Mouse (Mus musculus) forebrain, embryonic 16.5 days (tissue): ENCODE results near the gene 4921517D22Rik. TPM values are rescaled to one million over a fixed set of nuclear protein-coding genes. Genes with fewer than 3 reads are reported as not detected.
A peak's percentile ranks its signal among the peaks of the same experiment; 100 is the strongest.

Experiments used
- ATAC-seq: fragments of 200-750 bp; cut with Nextera tagmentation; 2 replicates; pipeline ENCODE4 v1.8.0; 2017; ENCODE audit warnings: mild to moderate bottlenecking, moderate library complexity
- H3K27ac ChIP-seq: fragments of 300-500 bp; sonication (generic); 2 replicates; pipeline ENCODE4 v1.5.1; 2014; ENCODE audit warnings: low read length, control low read depth
- H3K27me3 ChIP-seq: fragments of 300-500 bp; sonication (generic); replicated peaks from 2 replicates; pipeline ENCODE4 v1.6.1; 2014; ENCODE audit warnings: low read length; ENCODE audit not compliant: control insufficient read depth, insufficient read depth
- H3K36me3 ChIP-seq: fragments of 300-500 bp; sonication (generic); 2 replicates; pipeline ENCODE4 v1.6.1; 2014; ENCODE audit not compliant: control insufficient read depth, insufficient read depth
- H3K4me1 ChIP-seq: fragments of 300-500 bp; sonication (generic); replicated peaks from 2 replicates; pipeline ENCODE4 v1.6.1; 2014; ENCODE audit warnings: low read length; ENCODE audit not compliant: control insufficient read depth, insufficient read depth
- H3K4me2 ChIP-seq: fragments of 300-500 bp; sonication (generic); 2 replicates; pipeline ENCODE4 v1.6.1; 2014; ENCODE audit warnings: mild to moderate bottlenecking, low read length, control low read depth
- H3K4me3 ChIP-seq: fragments of 300-500 bp; sonication (generic); replicated peaks from 2 replicates; pipeline ENCODE4 v1.5.1; 2014; ENCODE audit warnings: mild to moderate bottlenecking, low read length, control low read depth
- H3K9ac ChIP-seq: fragments of 300-500 bp; sonication (generic); replicated peaks from 2 replicates; pipeline ENCODE4 v1.6.1; 2014; ENCODE audit warnings: low read depth, low read length, control low read depth
- H3K9me3 ChIP-seq: fragments of 300-500 bp; sonication (generic); 2 replicates; pipeline ENCODE4 v1.6.1; 2016; ENCODE audit warnings: low read length; ENCODE audit not compliant: control insufficient read depth
- WGBS: fragments of 180-500 bp; shearing (Covaris S2); extraction: QIAGEN DNeasy Blood & Tissue Kit; methylation state at CpG from one replicate; pipeline ENCODE4 v1.1.7; 2014; 5-methylcytosine and 5-hydroxymethylcytosine counted together
- polyA plus RNA-seq: library from polyadenylated mRNA; unstranded; fragments of >200 nt; fragmentation: Nextera tagmentation; extraction: Ambion mirVana; gene quantifications from 2 replicates; pipeline ENCODE4 v1.2.1, GENCODE M21; 2015

The 4921517D22Rik gene
- polyA plus RNA-seq, 1 experiment from 2014 or later, result not detected

DNA sequence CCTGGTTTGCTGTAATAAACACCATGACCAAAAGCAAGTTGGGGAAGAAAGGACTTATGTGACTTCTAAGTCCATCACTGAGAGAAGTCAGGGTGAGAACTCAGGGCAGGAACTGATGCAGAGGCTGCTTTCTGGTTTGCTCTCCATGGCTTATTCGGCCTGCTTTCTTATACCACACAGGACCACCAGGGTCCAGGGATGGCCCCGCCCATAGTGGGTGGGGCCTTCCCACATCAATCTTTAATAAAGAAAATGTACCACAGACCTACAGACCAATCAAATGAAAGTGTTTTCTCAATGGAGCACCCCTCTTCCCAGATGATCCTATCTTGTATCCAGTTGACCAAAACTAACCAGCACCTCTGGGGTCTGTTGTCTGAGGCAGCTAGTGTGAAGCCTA, 22.4 kb downstream of the 4921517D22Rik start:
- Histone ChIP-seq H3K9ac (no peak overlapping the region), H3K27ac (0 out of 2 replicates have a peak overlapping the region, but pooled peaks have one; percentile 5), H3K4me2 (no peak overlapping the region), H3K4me3 (no peak overlapping the region), H3K9me3 (no peaks in the 10 kb centered on the region), H3K27me3 (no peaks in the 10 kb centered on the region), H3K36me3 (no peaks in the 10 kb centered on the region), H3K4me1 (peaks cover 25% of the 10 kb centered on the region)
- ATAC-seq, result no peak
- 72% methylated on average over 2 of the region's 2 CpGs for WGBS

DNA sequence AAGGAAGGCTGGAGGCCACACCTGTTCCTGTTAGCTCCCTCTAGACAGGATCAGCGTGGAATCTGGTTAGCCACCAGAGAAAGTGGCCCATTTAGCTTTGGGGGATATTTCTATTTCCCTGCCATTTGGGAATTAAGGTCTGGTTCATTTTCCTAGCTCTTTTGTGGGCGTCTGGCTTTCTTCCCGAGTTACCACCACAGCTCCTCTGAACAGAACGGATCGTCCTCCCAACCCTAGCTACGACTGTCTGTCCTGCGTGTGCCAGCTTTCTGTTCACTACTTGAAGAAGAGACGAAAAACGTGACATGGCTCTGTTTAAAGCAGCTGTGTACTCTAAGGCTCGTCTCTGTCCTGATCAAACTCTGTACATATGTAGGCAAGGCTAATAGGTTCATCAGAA, 24.0 kb downstream of the 4921517D22Rik start:
- no peak overlapping the region for H3K4me2 ChIP-seq
- no peak for ATAC-seq
- H3K9ac ChIP-seq, result no peak overlapping the region
- H3K36me3 ChIP-seq, result no peaks in the 10 kb centered on the region
- no peaks in the 10 kb centered on the region for H3K27me3 ChIP-seq
- no peak overlapping the region for H3K4me3 ChIP-seq
- H3K27ac ChIP-seq, result no peak overlapping the region
- 77% methylated on average over 10 of the region's 10 CpGs for WGBS
- H3K9me3 ChIP-seq, result no peaks in the 10 kb centered on the region
- H3K4me1 ChIP-seq, result peaks cover 25% of the 10 kb centered on the region

DNA sequence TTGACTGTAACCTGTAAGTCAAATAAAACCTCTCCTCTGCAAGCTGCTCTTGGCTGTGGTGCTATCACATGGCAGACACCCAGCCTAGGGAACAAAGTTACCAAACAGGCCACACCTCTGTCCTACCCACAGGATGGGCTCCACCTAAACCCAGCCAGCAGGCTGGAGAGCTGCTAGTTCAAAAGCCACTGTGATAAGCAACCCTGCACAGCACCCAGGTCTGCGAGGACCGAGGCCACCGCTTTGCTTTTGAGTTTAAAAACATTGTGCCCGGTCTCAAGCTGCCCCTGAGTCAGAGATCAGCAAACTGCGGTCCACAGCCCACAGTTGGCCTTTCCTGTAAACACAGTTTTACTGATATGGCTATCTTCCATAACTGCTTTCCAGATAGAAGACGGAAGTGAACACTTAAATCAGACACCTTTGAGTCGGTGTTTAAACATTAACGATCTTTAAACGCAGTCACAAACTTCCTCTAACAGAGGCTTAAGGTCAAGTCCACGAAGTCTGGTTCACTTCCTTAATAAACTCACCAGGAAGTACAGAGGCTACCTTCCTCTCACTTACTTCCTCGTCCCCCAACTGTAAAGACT, 25.3 kb downstream of the 4921517D22Rik start:
- no peak overlapping the region for H3K4me3 ChIP-seq
- no peak overlapping the region for H3K4me2 ChIP-seq
- peaks cover 19% of the 10 kb centered on the region for H3K4me1 ChIP-seq
- no peak for ATAC-seq
- no peak overlapping the region for H3K27ac ChIP-seq
- H3K36me3 ChIP-seq, result no peaks in the 10 kb centered on the region; the same call in 1 of the 2 replicates
- H3K9me3 ChIP-seq, result no peaks in the 10 kb centered on the region
- WGBS, result 76% methylated on average over 11 of the region's 11 CpGs
- no peak overlapping the region for H3K9ac ChIP-seq
- H3K27me3 ChIP-seq, result no peaks in the 10 kb centered on the region

DNA sequence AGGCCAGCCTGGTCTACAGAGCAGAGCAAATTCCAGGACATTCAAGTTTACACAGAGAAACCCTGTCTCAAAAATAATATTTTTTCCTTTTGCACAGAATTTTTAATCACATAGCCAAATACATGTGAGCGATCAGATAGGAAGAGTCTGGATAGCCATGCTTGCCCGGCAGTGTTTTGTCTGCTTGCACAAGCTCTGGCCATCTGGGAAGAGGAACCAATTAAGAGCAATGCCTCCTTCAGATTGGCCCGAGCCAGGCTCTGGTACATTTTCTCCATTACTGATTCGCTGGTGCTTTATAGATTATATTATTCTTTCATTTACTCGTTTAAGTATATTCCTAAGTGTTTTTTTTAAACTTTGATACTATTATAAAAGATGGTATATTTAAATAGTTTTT, 26.1 kb downstream of the 4921517D22Rik start:
- no peak overlapping the region for H3K4me2 ChIP-seq
- H3K36me3 ChIP-seq, result no peaks in the 10 kb centered on the region; the same call in 1 of the 2 replicates
- peaks cover 14% of the 10 kb centered on the region for H3K4me1 ChIP-seq
- no peaks in the 10 kb centered on the region for H3K27me3 ChIP-seq
- H3K4me3 ChIP-seq, result no peak overlapping the region
- no peak for ATAC-seq
- H3K9me3 ChIP-seq, result no peaks in the 10 kb centered on the region
- WGBS, result 77% methylated on average over 5 of the region's 5 CpGs
- H3K27ac ChIP-seq, result no peak overlapping the region
- no peak overlapping the region for H3K9ac ChIP-seq

DNA sequence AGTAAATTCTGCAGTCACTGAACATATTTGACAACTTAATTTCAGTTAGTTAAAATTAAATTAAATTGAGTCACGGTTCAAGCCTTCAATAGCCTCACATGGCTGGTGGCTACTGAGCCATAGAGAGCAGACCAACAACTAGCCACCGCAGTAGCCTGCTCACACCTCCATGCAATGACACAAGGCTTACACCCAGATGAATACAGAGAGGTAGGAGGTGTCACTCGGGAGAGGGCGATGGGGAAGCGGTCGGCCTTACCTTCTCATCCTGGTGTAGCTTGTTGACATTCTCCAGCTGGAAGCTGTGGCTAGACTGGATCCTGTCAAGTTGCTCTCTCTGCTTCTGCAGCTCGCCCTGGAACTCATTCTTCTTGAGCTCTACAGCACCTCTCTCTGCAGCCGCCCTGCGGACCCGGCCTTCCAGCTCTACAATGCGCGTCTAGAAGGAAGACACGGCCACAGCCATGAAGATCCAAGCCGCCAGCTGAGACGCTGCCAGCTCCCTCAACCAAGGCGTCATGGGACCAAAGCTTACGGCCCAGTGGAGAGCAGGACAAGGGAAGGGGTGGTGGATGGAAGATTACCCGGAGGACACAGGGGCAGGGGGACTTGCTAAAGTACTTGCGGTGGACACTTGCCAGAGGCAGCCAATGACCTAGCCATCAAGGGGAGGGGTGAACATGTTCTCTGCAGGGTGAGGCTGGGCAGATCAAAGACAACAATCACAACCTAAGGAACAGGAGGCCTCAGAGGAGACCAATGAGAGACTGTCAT, 29.8 kb downstream of the 4921517D22Rik start:
- H3K9ac ChIP-seq, result no peak overlapping the region
- no peak overlapping the region for H3K4me2 ChIP-seq
- H3K4me1 ChIP-seq, result peaks cover 4% of the 10 kb centered on the region; the same call in 1 of the 2 replicates
- WGBS, result 95% methylated on average over 19 of the region's 19 CpGs
- peaks cover 6% of the 10 kb centered on the region; the same call in 1 of the 2 replicates for H3K36me3 ChIP-seq
- H3K27ac ChIP-seq, result no peak overlapping the region
- H3K9me3 ChIP-seq, result no peaks in the 10 kb centered on the region
- H3K27me3 ChIP-seq, result no peaks in the 10 kb centered on the region
- no peak overlapping the region for H3K4me3 ChIP-seq
- no peak for ATAC-seq

DNA sequence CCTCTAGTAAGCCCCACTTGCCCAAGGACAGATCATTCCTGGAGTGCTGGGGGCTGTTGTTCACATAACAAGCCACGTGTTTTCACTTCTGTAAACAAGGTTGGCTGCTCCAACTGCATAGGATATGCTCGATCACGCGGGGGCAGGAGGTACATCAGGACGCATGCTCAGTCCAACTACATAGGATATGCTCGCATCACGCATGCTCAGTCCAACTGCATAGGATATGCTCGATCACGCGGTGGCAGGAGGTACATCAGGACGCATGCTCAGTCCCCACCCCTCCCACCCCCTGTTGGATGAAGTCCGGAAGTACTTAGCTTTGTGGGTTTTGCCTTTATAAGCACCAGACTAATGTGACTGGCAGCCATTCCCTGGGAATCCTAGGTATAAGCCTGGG, 31.9 kb downstream of the 4921517D22Rik start:
- Histone ChIP-seq H3K4me1 (peaks cover 4% of the 10 kb centered on the region), H3K27ac (no peak overlapping the region), H3K27me3 (no peaks in the 10 kb centered on the region), H3K9me3 (no peaks in the 10 kb centered on the region), H3K4me2 (no peak overlapping the region), H3K9ac (no peak overlapping the region), H3K4me3 (no peak overlapping the region), H3K36me3 (peaks cover 6% of the 10 kb centered on the region; the same call in 1 of the 2 replicates)
- no peak for ATAC-seq
- 97% methylated on average over 12 of the region's 12 CpGs for WGBS

DNA sequence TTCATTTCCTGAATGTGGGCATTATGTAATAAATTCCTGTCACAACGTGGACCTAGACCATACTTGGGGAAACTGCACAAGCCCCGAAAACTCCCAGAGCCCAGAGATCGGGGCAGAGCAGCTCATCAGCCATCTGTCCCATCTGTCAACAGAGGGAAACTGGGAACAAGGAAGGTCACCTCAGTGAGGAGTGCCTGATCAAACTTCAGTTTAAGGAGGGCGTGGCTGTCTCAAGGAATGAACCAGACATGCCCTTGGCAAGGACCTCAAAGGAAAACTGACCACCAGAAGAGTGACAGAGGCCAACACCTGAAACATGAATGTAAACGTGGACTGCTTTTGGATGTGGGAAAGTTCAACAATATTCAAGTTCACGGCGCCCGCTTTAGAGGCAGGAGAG, 32.5 kb downstream of the 4921517D22Rik start:
- Histone ChIP-seq H3K4me1 (peaks cover 10% of the 10 kb centered on the region), H3K9ac (no peak overlapping the region), H3K36me3 (peaks cover 6% of the 10 kb centered on the region; the same call in 1 of the 2 replicates), H3K9me3 (no peaks in the 10 kb centered on the region), H3K27ac (no peak overlapping the region), H3K27me3 (no peaks in the 10 kb centered on the region), H3K4me2 (no peak overlapping the region), H3K4me3 (no peak overlapping the region)
- 93% methylated on average over 8 of the region's 8 CpGs for WGBS
- ATAC-seq, result no peak

DNA sequence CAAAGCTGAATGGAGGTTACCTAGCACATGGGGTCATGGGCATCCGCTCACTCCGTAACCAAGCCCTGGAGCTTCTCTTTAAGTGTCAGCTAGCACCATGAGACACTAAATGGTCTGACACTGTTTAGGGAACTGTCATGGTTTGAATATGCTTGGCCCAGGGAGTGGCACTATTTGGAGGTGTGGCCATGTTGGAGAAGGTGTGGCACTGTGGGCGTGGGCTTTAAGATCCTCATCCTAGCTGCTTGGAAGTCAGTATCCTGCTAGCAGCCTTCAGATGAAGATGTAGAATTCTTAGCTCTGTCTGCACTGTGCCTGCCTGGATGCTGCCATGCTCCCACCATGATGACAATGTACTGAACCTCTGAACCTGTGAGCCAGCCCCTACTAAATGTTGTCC, 33.5 kb downstream of the 4921517D22Rik start:
- WGBS, result 94% methylated on average over 3 of the region's 3 CpGs
- no peak overlapping the region for H3K4me2 ChIP-seq
- H3K4me3 ChIP-seq, result no peak overlapping the region
- no peaks in the 10 kb centered on the region for H3K27me3 ChIP-seq
- H3K36me3 ChIP-seq, result peaks cover 6% of the 10 kb centered on the region; the same call in 1 of the 2 replicates
- no peaks in the 10 kb centered on the region for H3K9me3 ChIP-seq
- H3K4me1 ChIP-seq, result peaks cover 10% of the 10 kb centered on the region
- no peak overlapping the region for H3K9ac ChIP-seq
- H3K27ac ChIP-seq, result no peak overlapping the region
- no peak for ATAC-seq

DNA sequence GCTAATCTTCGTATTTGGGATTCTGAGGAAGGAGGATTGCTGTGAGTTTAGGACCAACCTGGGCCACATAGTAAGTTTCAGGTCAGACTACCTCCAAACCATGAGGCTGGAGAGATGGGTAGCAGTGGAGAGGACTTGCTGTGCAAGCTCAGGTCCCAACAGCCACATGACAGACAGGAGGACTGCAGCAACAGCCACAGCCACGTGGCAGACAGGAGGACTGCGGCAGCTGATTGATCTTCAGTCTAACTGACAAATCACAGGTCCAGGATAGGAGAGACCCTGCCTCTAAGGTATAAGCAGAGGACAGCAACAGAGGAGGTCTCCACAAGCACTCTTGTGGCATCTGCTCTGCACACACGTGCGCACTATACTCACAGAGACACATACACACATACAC, 36.1 kb downstream of the 4921517D22Rik start:
- H3K4me3 ChIP-seq, result no peak overlapping the region
- H3K9me3 ChIP-seq, result no peaks in the 10 kb centered on the region
- 85% methylated on average over 5 of the region's 5 CpGs for WGBS
- H3K9ac ChIP-seq, result no peak overlapping the region
- H3K27ac ChIP-seq, result peak overlapping the region; percentile 77
- ATAC-seq, result no peak
- no peaks in the 10 kb centered on the region for H3K27me3 ChIP-seq
- H3K4me2 ChIP-seq, result no peak overlapping the region
- H3K4me1 ChIP-seq, result peaks cover 19% of the 10 kb centered on the region
- H3K36me3 ChIP-seq, result peaks cover 6% of the 10 kb centered on the region; the same call in 1 of the 2 replicates
